Mouse (Mus musculus) liver, embryonic 12.5 days (tissue): ENCODE data around the gene Pnpla3. TPM values are rescaled to one million over a fixed set of nuclear protein-coding genes. Genes with fewer than 3 reads are reported as not detected.

Source experiments
- ATAC-seq: fragments of 200-750 bp; cut with Nextera tagmentation; 2 replicates; pipeline ENCODE4 v1.8.0; 2017; ENCODE audit warnings: moderate number of reproducible peaks, mild to moderate bottlenecking, moderate library complexity
- H3K27ac ChIP-seq: fragments of 300-500 bp; sonication (generic); 2 replicates; pipeline ENCODE4 v1.5.1; 2016; ENCODE audit warnings: mild to moderate bottlenecking
- H3K27me3 ChIP-seq: fragments of 300-500 bp; sonication (generic); replicated peaks from 2 replicates; pipeline ENCODE4 v1.6.1; 2016; ENCODE audit warnings: mild to moderate bottlenecking, moderate library complexity
- H3K36me3 ChIP-seq: fragments of 300-500 bp; sonication (generic); 2 replicates; pipeline ENCODE4 v1.6.1; 2016; ENCODE audit warnings: mild to moderate bottlenecking, moderate library complexity
- H3K4me1 ChIP-seq: fragments of 300-500 bp; sonication (generic); 2 replicates; pipeline ENCODE4 v1.6.1; 2016
- H3K4me2 ChIP-seq: fragments of 300-500 bp; sonication (generic); 2 replicates; pipeline ENCODE4 v1.6.1; 2016; ENCODE audit warnings: mild to moderate bottlenecking, moderate library complexity
- H3K4me3 ChIP-seq: fragments of 300-500 bp; sonication (generic); 2 replicates; pipeline ENCODE4 v1.5.1; 2016; ENCODE audit warnings: mild to moderate bottlenecking, moderate library complexity
- H3K9ac ChIP-seq: fragments of 300-500 bp; sonication (generic); 2 replicates; pipeline ENCODE4 v1.6.1; 2016; ENCODE audit warnings: mild to moderate bottlenecking, moderate library complexity
- H3K9me3 ChIP-seq: fragments of 300-500 bp; sonication (generic); replicated peaks from 2 replicates; pipeline ENCODE4 v1.6.1; 2016; ENCODE audit warnings: mild to moderate bottlenecking, moderate library complexity
- WGBS: fragments of 180-500 bp; shearing (Covaris S2); methylation state at CpG from one replicate; pipeline ENCODE4 v1.1.7; 2016; ENCODE audit not compliant: insufficient replicate concordance; 5-methylcytosine and 5-hydroxymethylcytosine counted together
- polyA plus RNA-seq: library from polyadenylated mRNA; unstranded; fragments of >200 nt; fragmentation: Nextera tagmentation; extraction: Ambion mirVana; gene quantifications from 2 replicates; pipeline ENCODE4 v1.2.1, GENCODE M21; 2016

The Pnpla3 gene
- polyA plus RNA-seq, 1 experiment from 2014 or later: 1.4 TPM

- H3K36me3 ChIP-seq: no peaks in the 10 kb centered on the region
- H3K9me3 ChIP-seq: no peaks in the 10 kb centered on the region
- no peak for ATAC-seq
- no peak overlapping the region for H3K9ac ChIP-seq
- no peak overlapping the region for H3K4me3 ChIP-seq
- no peak overlapping the region for H3K4me2 ChIP-seq
- 40% methylated on average over 6 of the region's 6 CpGs for WGBS
- H3K27me3 ChIP-seq: peaks cover 40% of the 10 kb centered on the region
- peaks cover 11% of the 10 kb centered on the region; the same call in 1 of the 2 replicates for H3K4me1 ChIP-seq
- H3K27ac ChIP-seq: no peak overlapping the region
Measured at GRCm38 (mm10) chr15:84223423-84223822, 55.8 kb downstream of the Pnpla3 start.

DNA sequence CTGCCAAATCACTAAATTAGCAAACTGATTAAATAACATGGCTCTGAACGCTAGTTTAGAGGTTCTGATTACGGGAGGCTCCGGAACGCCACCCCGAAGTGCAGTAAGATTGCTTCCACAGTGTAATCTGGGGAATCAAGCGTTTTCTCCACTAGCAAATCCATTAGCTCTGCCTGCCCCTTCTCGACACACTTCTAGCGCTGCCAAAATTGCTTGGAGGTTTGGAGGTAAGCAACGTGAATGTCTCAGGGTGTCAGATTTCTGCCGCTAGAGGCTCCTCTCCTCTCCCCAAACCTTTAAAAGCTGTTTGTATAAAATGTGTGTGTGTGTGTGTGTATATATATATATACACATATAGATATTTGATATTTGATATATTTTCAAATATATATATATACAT, 57.1 kb downstream of the Pnpla3 start:
- Histone ChIP-seq H3K4me2 (no peak overlapping the region), H3K36me3 (no peaks in the 10 kb centered on the region), H3K9ac (no peak overlapping the region), H3K27ac (no peak overlapping the region), H3K4me3 (no peak overlapping the region), H3K9me3 (no peaks in the 10 kb centered on the region), H3K27me3 (peaks cover 30% of the 10 kb centered on the region), H3K4me1 (peaks cover 6% of the 10 kb centered on the region)
- 50% methylated on average over 10 of the region's 10 CpGs for WGBS
- ATAC-seq: no peak

GRCm38 (mm10) chr15:84226918-84227317, 59.3 kb downstream of the Pnpla3 start:
- Histone ChIP-seq H3K4me2 (no peak overlapping the region), H3K4me1 (peaks cover 26% of the 10 kb centered on the region), H3K27me3 (peaks cover 25% of the 10 kb centered on the region), H3K9me3 (no peaks in the 10 kb centered on the region), H3K9ac (no peak overlapping the region), H3K36me3 (no peaks in the 10 kb centered on the region), H3K27ac (no peak overlapping the region), H3K4me3 (no peak overlapping the region)
- ATAC-seq: no peak
- 79% methylated on average over 15 of the region's 15 CpGs for WGBS

GRCm38 (mm10) chr15:84230661-84231060, 63.0 kb downstream of the Pnpla3 start:
- H3K4me3 ChIP-seq: peak overlapping the region; percentile 75
- H3K4me1 ChIP-seq: peaks cover 55% of the 10 kb centered on the region
- H3K36me3 ChIP-seq: peaks cover 5% of the 10 kb centered on the region; the same call in 1 of the 2 replicates
- H3K4me2 ChIP-seq: peak overlapping the region; percentile 88
- ATAC-seq: peak; percentile 78
- H3K9ac ChIP-seq: peak overlapping the region; percentile 73
- H3K27me3 ChIP-seq: peaks cover 13% of the 10 kb centered on the region
- WGBS: 5% methylated on average over 5 of the region's 5 CpGs
- peak overlapping the region; percentile 92 for H3K27ac ChIP-seq
- H3K9me3 ChIP-seq: no peaks in the 10 kb centered on the region

GRCm38 (mm10) chr15:84231113-84231712, 63.6 kb downstream of the Pnpla3 start:
- WGBS: 1% methylated on average over 16 of the region's 16 CpGs
- Histone ChIP-seq H3K4me2 (peak overlapping the region; percentile 88), H3K4me1 (peaks cover 58% of the 10 kb centered on the region), H3K4me3 (peak overlapping the region; percentile 75), H3K9ac (peak overlapping the region; percentile 73), H3K36me3 (peaks cover 5% of the 10 kb centered on the region; the same call in 1 of the 2 replicates), H3K27me3 (peaks cover 7% of the 10 kb centered on the region), H3K9me3 (no peaks in the 10 kb centered on the region), H3K27ac (peak overlapping the region; percentile 92)
- peak; percentile 94 for ATAC-seq

- H3K4me1 ChIP-seq: peaks cover 62% of the 10 kb centered on the region
- peak within 1 kb of the TSS; percentile 75 for H3K4me3 ChIP-seq
- no peaks in the 10 kb centered on the region for H3K9me3 ChIP-seq
- no peaks in the 10 kb centered on the region; the same call in 1 of the 2 replicates for H3K27me3 ChIP-seq
- peak within 1 kb of the TSS; percentile 88 for H3K4me2 ChIP-seq
- peak within 1 kb of the TSS; percentile 92 for H3K27ac ChIP-seq
- peak; percentile 75 for ATAC-seq
- H3K9ac ChIP-seq: peak within 1 kb of the TSS; percentile 73
- peaks cover 5% of the 10 kb centered on the region; the same call in 1 of the 2 replicates for H3K36me3 ChIP-seq
- under 1% methylated on average over 53 of the region's 53 CpGs for WGBS
Measured at GRCm38 (mm10) chr15:84231721-84232561, 64.3 kb downstream of the Pnpla3 start, which contains the start of gene Parvb. Parvb (plus strand) TSS chr15:84232043.

- Histone ChIP-seq H3K27me3 (peaks cover 3% of the 10 kb centered on the region; the same call in 1 of the 2 replicates), H3K36me3 (peaks cover 5% of the 10 kb centered on the region; the same call in 1 of the 2 replicates), H3K4me2 (peak overlapping the region; percentile 88), H3K4me1 (peaks cover 62% of the 10 kb centered on the region), H3K27ac (peak overlapping the region; percentile 34), H3K4me3 (peak overlapping the region; percentile 75), H3K9ac (peak overlapping the region; percentile 73), H3K9me3 (no peaks in the 10 kb centered on the region)
- WGBS: 35% methylated on average over 8 of the region's 8 CpGs
- no peak for ATAC-seq
Measured at GRCm38 (mm10) chr15:84232609-84233008, 65.0 kb downstream of the Pnpla3 start.

GRCm38 (mm10) chr15:84234794-84235581, 67.4 kb downstream of the Pnpla3 start:
- peaks cover 20% of the 10 kb centered on the region for H3K27me3 ChIP-seq
- H3K27ac ChIP-seq: peak overlapping the region; percentile 20; the same call in 1 of the 2 replicates
- peak overlapping the region; percentile 8; the same call in 1 of the 2 replicates for H3K4me2 ChIP-seq
- H3K9ac ChIP-seq: no peak overlapping the region
- WGBS: 71% methylated on average over 7 of the region's 7 CpGs
- ATAC-seq: no peak
- H3K4me1 ChIP-seq: peaks cover 74% of the 10 kb centered on the region
- H3K4me3 ChIP-seq: no peak overlapping the region
- peaks cover 5% of the 10 kb centered on the region; the same call in 1 of the 2 replicates for H3K36me3 ChIP-seq
- H3K9me3 ChIP-seq: no peaks in the 10 kb centered on the region

DNA sequence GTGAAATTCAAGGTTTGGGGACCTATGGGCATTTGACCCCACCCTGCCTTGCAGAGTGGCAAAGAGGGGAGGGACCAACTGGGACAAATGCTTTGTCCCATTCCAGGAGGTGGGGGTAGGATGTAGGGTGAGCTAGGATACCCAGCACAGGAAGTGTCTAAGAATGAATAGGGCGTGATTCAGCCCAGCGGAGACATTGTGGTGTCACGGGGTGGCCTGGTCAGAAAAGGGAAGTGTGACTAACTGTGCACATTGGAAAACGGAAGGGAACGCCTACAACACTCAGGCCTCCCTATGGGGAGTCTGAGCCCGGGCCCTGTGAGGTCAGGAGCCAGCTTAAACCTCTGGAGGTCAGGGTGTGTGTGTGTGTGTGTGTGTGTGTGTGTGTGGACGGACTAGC, 68.0 kb downstream of the Pnpla3 start:
- Histone ChIP-seq H3K9ac (no peak overlapping the region), H3K4me3 (no peak overlapping the region), H3K9me3 (no peaks in the 10 kb centered on the region), H3K36me3 (peaks cover 5% of the 10 kb centered on the region; the same call in 1 of the 2 replicates), H3K27ac (no peak overlapping the region), H3K4me2 (peak overlapping the region; percentile 8; the same call in 1 of the 2 replicates), H3K27me3 (peaks cover 23% of the 10 kb centered on the region), H3K4me1 (peaks cover 67% of the 10 kb centered on the region)
- 36% methylated on average over 7 of the region's 7 CpGs for WGBS
- no peak for ATAC-seq
